Mouse (Mus musculus): Measurements from ENCODE around the gene Rtca.

DNA sequence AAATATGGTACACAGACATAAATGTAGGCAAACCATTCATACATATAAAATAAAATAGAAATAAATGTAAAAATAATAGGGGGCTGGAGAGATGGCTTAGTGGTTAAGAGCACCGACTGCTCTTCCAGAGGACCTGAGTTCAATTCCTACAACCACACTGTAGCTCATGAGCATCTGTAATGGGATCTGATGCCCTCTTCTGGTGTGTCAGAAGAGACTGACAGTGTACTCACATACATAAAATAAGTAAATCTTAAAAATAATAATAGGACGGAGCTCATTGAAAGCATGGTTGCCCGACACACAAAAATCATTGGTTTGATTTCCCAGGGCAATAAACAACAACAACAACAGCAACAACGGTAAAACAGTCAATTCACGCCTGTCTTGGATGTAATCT, 17.1 kb downstream of the Rtca start:
- TF ChIP-seq CTCF (IDR thresholded peaks at IDR 0.05; ENCODE audit: control insufficient read depth, insufficient read depth, insufficient read length) = no peak
- no peak for TF ChIP-seq MYOG (IDR thresholded peaks at IDR 0.05; ENCODE audit: control insufficient read depth, extremely low read depth, insufficient read length)
- TF ChIP-seq CEBPB (IDR thresholded peaks at IDR 0.05; ENCODE audit: low read depth) = no peak
- no peak for TF ChIP-seq MYOD1 (IDR thresholded peaks at IDR 0.05; ENCODE audit: control insufficient read depth, insufficient read length, low read depth)
- no peak for TF ChIP-seq MAX (IDR thresholded peaks at IDR 0.05)
- no peak for TF ChIP-seq USF1 (IDR thresholded peaks at IDR 0.05; ENCODE audit: low read depth)
- TF ChIP-seq FOSL1 (IDR thresholded peaks at IDR 0.05; ENCODE audit: insufficient read depth, low read length, poor library complexity, severe bottlenecking) = no peak

Measured in C2C12 (cell line).